In genomic region chr1:42772000-42772399, GRCm38 (mm10) we compare ENCODE assay signal across 15 mouse cellular contexts.
DNase-seq lines count a peak whose midpoint lies in the region; ATAC-seq lines count a peak whose summit lies in the region.
"Had no signal": no experiment of that assay in that cellular context is flagged by ENCODE, and none has a peak within 500 bp of the region (broad histone marks: within the 10 kb centered on the region; RNA-seq: fewer than 3 reads in every experiment).

No protein-coding gene starts in this region.

- no peak overlapping the region for H3K27ac ChIP-seq in midbrain, embryonic 11.5 days (ENCODE audit: low read depth, low read length)
- no peak overlapping the region for H3K27ac ChIP-seq in midbrain, embryonic 13.5 days
- H3K27ac ChIP-seq in stomach, embryonic 16.5 days (ENCODE audit: low read length): peak overlapping the region; percentile 17; the same call in 1 of the 2 replicates
- H3K27ac ChIP-seq: liver, embryonic 13.5 days had no signal

- H3K9me3 ChIP-seq in midbrain, embryonic 11.5 days (ENCODE audit: control insufficient read depth, low read length): no peaks in the 10 kb centered on the region
- no peaks in the 10 kb centered on the region for H3K9me3 ChIP-seq in midbrain, embryonic 13.5 days
- H3K9me3 ChIP-seq in stomach, embryonic 16.5 days (replicated peaks; ENCODE audit: control insufficient read depth, low read length): no peaks in the 10 kb centered on the region
- H3K9me3 ChIP-seq: liver, embryonic 13.5 days had no signal

- H3K36me3 ChIP-seq in midbrain, embryonic 11.5 days (ENCODE audit: control insufficient read depth, insufficient read depth, low read length): no peaks in the 10 kb centered on the region
- no peaks in the 10 kb centered on the region for H3K36me3 ChIP-seq in midbrain, embryonic 13.5 days
- no peaks in the 10 kb centered on the region for H3K36me3 ChIP-seq in stomach, embryonic 16.5 days (ENCODE audit: control insufficient read depth, insufficient read depth, low read length)
- H3K36me3 ChIP-seq: liver, embryonic 13.5 days had no signal

- no peak overlapping the region for H3K4me3 ChIP-seq in midbrain, embryonic 11.5 days (ENCODE audit: low read depth, low read length)
- no peak overlapping the region for H3K4me3 ChIP-seq in midbrain, embryonic 13.5 days (replicated peaks)
- H3K4me3 ChIP-seq in stomach, embryonic 16.5 days (replicated peaks; ENCODE audit: low read length): no peak overlapping the region
- H3K4me3 ChIP-seq: liver, embryonic 13.5 days had no signal

- H3K9ac ChIP-seq in midbrain, embryonic 11.5 days (ENCODE audit: low read length): no peak overlapping the region
- no peak overlapping the region for H3K9ac ChIP-seq in midbrain, embryonic 13.5 days (replicated peaks)
- H3K9ac ChIP-seq in stomach, embryonic 16.5 days (ENCODE audit: low read length): no peak overlapping the region
- H3K9ac ChIP-seq: liver, embryonic 13.5 days had no signal

- ATAC-seq in midbrain, embryonic 11.5 days (ENCODE audit: low FRiP score): no peak
- no peak for ATAC-seq in midbrain, embryonic 13.5 days
- ATAC-seq in stomach, embryonic 16.5 days (ENCODE audit: insufficient read depth, low FRiP score): no peak
- no peak for ATAC-seq in erythroid progenitor cell, adult 5-6 weeks (replicated peaks; ENCODE audit: low FRiP score, poor library complexity, severe bottlenecking)

- peak; percentile 3 for DNase-seq in heart, adult 8-10 months (ENCODE audit: low spot score)
- DNase-seq in heart, postnatal 25 days (ENCODE audit: low spot score): no peak
- peak; percentile 83 for DNase-seq in midbrain, embryonic 11.5 days (ENCODE audit: low spot score, missing footprints)
- DNase-seq in hindlimb bud, embryonic 11.5 days (ENCODE audit: extremely low spot score, low read depth, low spot score): peak; percentile 35
- DNase-seq in right cerebral cortex, postnatal 25 days: no peak
- DNase-seq: adrenal gland, postnatal 25 days; cerebellum, adult 11 months; heart, postnatal 10 days; kidney, adult 9 months; liver, embryonic 13.5 days; midbrain, embryonic 14.5 days; thymus, postnatal 14 days had no signal

- H3K4me1 ChIP-seq in midbrain, embryonic 11.5 days (ENCODE audit: control insufficient read depth, insufficient read depth, low read length): peaks cover 2% of the 10 kb centered on the region; the same call in 1 of the 2 replicates
- peaks cover 5% of the 10 kb centered on the region for H3K4me1 ChIP-seq in midbrain, embryonic 13.5 days (replicated peaks)
- no peaks in the 10 kb centered on the region for H3K4me1 ChIP-seq in stomach, embryonic 16.5 days (ENCODE audit: control insufficient read depth, insufficient read depth, low read length)
- H3K4me1 ChIP-seq: liver, embryonic 13.5 days had no signal

- H3K27me3 ChIP-seq in midbrain, embryonic 11.5 days (ENCODE audit: control insufficient read depth, insufficient read depth, low read length): no peaks in the 10 kb centered on the region
- H3K27me3 ChIP-seq in midbrain, embryonic 13.5 days: no peaks in the 10 kb centered on the region
- no peaks in the 10 kb centered on the region for H3K27me3 ChIP-seq in stomach, embryonic 16.5 days (ENCODE audit: control insufficient read depth, insufficient read depth, low read length)
- H3K27me3 ChIP-seq: liver, embryonic 13.5 days had no signal

- intact Hi-C loops in heart, postnatal 25 days (cut with DNase I): no loop called here

- no peak overlapping the region for H3K4me2 ChIP-seq in midbrain, embryonic 11.5 days
- no peak overlapping the region for H3K4me2 ChIP-seq in midbrain, embryonic 13.5 days (replicated peaks)
- H3K4me2 ChIP-seq in stomach, embryonic 16.5 days (ENCODE audit: low read depth, low read length): peak overlapping the region; percentile 7; the same call in 1 of the 2 replicates
- H3K4me2 ChIP-seq: liver, embryonic 13.5 days had no signal

- WGBS in midbrain, embryonic 11.5 days: 73% methylated on average over 6 of the region's 6 CpGs
- WGBS in midbrain, embryonic 13.5 days: 73% methylated on average over 6 of the region's 6 CpGs
- WGBS in stomach, embryonic 16.5 days: 31% methylated on average over 6 of the region's 6 CpGs

Comparison
In these comparisons a context has a peak if more than half of its experiments do, and no peak if none do; other contexts are left out.
1. DNase-seq: peak in heart, adult 8-10 months (single experiment), midbrain, embryonic 11.5 days (single experiment) and hindlimb bud, embryonic 11.5 days (single experiment); none in heart, postnatal 25 days (single experiment) and right cerebral cortex, postnatal 25 days (single experiment).